Mouse (Mus musculus): ENCODE data around the gene Dntt.

- TF ChIP-seq POLR2A (IDR thresholded peaks at IDR 0.05; ENCODE audit: borderline replicate concordance, extremely low read depth, insufficient read depth, insufficient read length, poor library complexity, severe bottlenecking) (no peak), CTCF (IDR thresholded peaks at IDR 0.05; ENCODE audit: borderline replicate concordance, extremely low read depth, insufficient read depth, insufficient read length) (no peak)
Measured at GRCm38 (mm10) chr19:40984536-40984935, 44.5 kb upstream of the Dntt start.

Data from brain, embryonic 14.5 days (tissue).